Mouse (Mus musculus) E14TG2a.4 (cell line): ENCODE data around the gene Ccser2.

Experiments
- H3K27me3 ChIP-seq: 2 replicates; pipeline ENCODE4 v1.6.1; 2014; ENCODE audit warnings: low read length, control low read depth; ENCODE audit not compliant: insufficient read depth
- H3K36me3 ChIP-seq: 2 replicates; pipeline ENCODE4 v1.6.1; 2014; ENCODE audit warnings: low read length, control low read depth; ENCODE audit not compliant: insufficient read depth
- H3K4me1 ChIP-seq: replicated peaks from 2 replicates; pipeline ENCODE4 v1.6.1; 2014; ENCODE audit warnings: low read depth, low read length, control low read depth
- H3K4me3 ChIP-seq: replicated peaks from 2 replicates; pipeline ENCODE4 v1.5.1; 2014; ENCODE audit warnings: mild to moderate bottlenecking, low read length
- H3K9me3 ChIP-seq: 2 replicates; pipeline ENCODE4 v1.6.1; 2014; ENCODE audit warnings: low read length, control low read depth
- CTCF ChIP-seq: conservative IDR thresholded peaks from 2 replicates; pipeline ENCODE4 v1.5.1; 2014; ENCODE audit warnings: low read length
- NANOG ChIP-seq: IDR thresholded peaks from 2 replicates; pipeline ENCODE4 v1.6.1; 2014; ENCODE audit warnings: borderline replicate concordance, low read length, mixed read lengths
- POU5F1 ChIP-seq: IDR thresholded peaks from 2 replicates; pipeline ENCODE4 v1.6.1; 2014; ENCODE audit warnings: low read length, borderline replicate concordance

The Ccser2 gene

GRCm38 (mm10) chr14:36868769-36869362, 99.7 kb downstream of the Ccser2 start:
- TF ChIP-seq POU5F1 (no peak), CTCF (no peak), NANOG (no peak)

GRCm38 (mm10) chr14:36866966-36867700, 101.4 kb downstream of the Ccser2 start:
- H3K4me1 ChIP-seq: 0 out of 2 replicates have a peak, but pooled peaks cover 2% of the 10 kb centered on the region
- no peaks in the 10 kb centered on the region for H3K9me3 ChIP-seq
- no peaks in the 10 kb centered on the region for H3K27me3 ChIP-seq
- TF ChIP-seq CTCF (peak; percentile 52), NANOG (no peak)
- no peak overlapping the region for H3K4me3 ChIP-seq
- H3K36me3 ChIP-seq: no peaks in the 10 kb centered on the region

More at GRCm38 (mm10) chr14:36868769-36869362, 99.7 kb downstream of the Ccser2 start:
- H3K9me3 ChIP-seq: no peaks in the 10 kb centered on the region
- no peaks in the 10 kb centered on the region for H3K27me3 ChIP-seq
- H3K36me3 ChIP-seq: no peaks in the 10 kb centered on the region
- H3K4me3 ChIP-seq: no peak overlapping the region
- H3K4me1 ChIP-seq: 0 out of 2 replicates have a peak, but pooled peaks cover 2% of the 10 kb centered on the region

- Histone ChIP-seq H3K4me1 (0 out of 2 replicates have a peak, but pooled peaks cover 2% of the 10 kb centered on the region), H3K9me3 (no peaks in the 10 kb centered on the region), H3K27me3 (no peaks in the 10 kb centered on the region), H3K4me3 (peak overlapping the region; percentile 7; the same call in 1 of the 2 replicates), H3K36me3 (no peaks in the 10 kb centered on the region)
- TF ChIP-seq NANOG (no peak), CTCF (peak; percentile 88)
Observed at GRCm38 (mm10) chr14:36863877-36864489, 104.6 kb downstream of the Ccser2 start.

GRCm38 (mm10) chr14:36862387-36862786, 106.2 kb downstream of the Ccser2 start:
- Histone ChIP-seq H3K4me1 (0 out of 2 replicates have a peak, but pooled peaks cover 2% of the 10 kb centered on the region), H3K36me3 (no peaks in the 10 kb centered on the region), H3K4me3 (no peak overlapping the region), H3K9me3 (no peaks in the 10 kb centered on the region), H3K27me3 (no peaks in the 10 kb centered on the region)
- TF ChIP-seq POU5F1: no peak
- TF ChIP-seq CTCF: peak; percentile 60

GRCm38 (mm10) chr14:36858932-36859331, 109.6 kb downstream of the Ccser2 start:
- Histone ChIP-seq H3K9me3 (no peaks in the 10 kb centered on the region), H3K27me3 (no peaks in the 10 kb centered on the region), H3K4me3 (no peak overlapping the region), H3K36me3 (no peaks in the 10 kb centered on the region), H3K4me1 (0 out of 2 replicates have a peak, but pooled peaks cover 1% of the 10 kb centered on the region)
- TF ChIP-seq NANOG (no peak), POU5F1 (no peak), CTCF (no peak)

- Histone ChIP-seq H3K4me1 (no peaks in the 10 kb centered on the region), H3K36me3 (no peaks in the 10 kb centered on the region), H3K9me3 (no peaks in the 10 kb centered on the region), H3K4me3 (no peak overlapping the region), H3K27me3 (no peaks in the 10 kb centered on the region)
- no peak for TF ChIP-seq NANOG
- TF ChIP-seq CTCF: no peak
- TF ChIP-seq POU5F1: no peak
Observed at GRCm38 (mm10) chr14:36852972-36853371, 115.6 kb downstream of the Ccser2 start.

- H3K27me3 ChIP-seq: no peaks in the 10 kb centered on the region
- no peaks in the 10 kb centered on the region for H3K36me3 ChIP-seq
- H3K4me1 ChIP-seq: no peaks in the 10 kb centered on the region
- no peak for TF ChIP-seq CTCF
- no peak for TF ChIP-seq NANOG
- no peak for TF ChIP-seq POU5F1
- H3K4me3 ChIP-seq: no peak overlapping the region
- no peaks in the 10 kb centered on the region for H3K9me3 ChIP-seq
Observed at GRCm38 (mm10) chr14:36848860-36849259, 119.7 kb downstream of the Ccser2 start.
